Mouse (Mus musculus): ENCODE measurements around the gene Ppa2. TPM values are rescaled to one million over a fixed set of nuclear protein-coding genes. Genes with fewer than 3 reads are reported as not detected.

Ppa2 gene
- total and polyA plus RNA-seq, 2 experiments from 2014 or later = 46.9 to 146 TPM

DNA sequence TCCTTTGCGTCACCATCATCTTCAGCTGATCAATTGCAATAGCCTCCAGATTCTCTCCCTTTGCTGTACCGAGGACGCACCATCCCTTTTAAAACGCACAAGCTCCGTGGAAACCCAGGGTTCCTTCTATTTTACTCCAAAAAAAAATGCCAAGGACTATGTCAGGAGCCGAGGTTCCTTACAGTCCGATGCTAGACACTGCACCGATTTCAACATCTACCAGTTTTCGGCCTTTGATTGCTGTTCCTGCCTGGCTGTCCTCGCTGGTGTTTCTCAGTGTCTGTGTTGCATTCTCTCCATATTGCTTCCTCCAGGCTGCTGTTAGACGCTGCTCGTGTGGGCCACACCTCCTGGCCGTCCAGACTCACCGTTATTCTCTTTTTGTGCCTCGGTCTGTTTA is 8.7 kb downstream of the Ppa2 start:
- H3K36me3 ChIP-seq (replicated peaks; ENCODE audit: control insufficient read depth, insufficient read depth, low read length) = no peaks in the 10 kb centered on the region
- H3K9ac ChIP-seq (replicated peaks; ENCODE audit: low read depth, low read length) = no peak overlapping the region
- H3K27me3 ChIP-seq (ENCODE audit: control insufficient read depth, insufficient read depth, low read length) = no peaks in the 10 kb centered on the region
- no peak overlapping the region for H3K4me2 ChIP-seq (ENCODE audit: low read depth, low read length)
- H3K4me1 ChIP-seq (ENCODE audit: control insufficient read depth, insufficient read depth) = no peaks in the 10 kb centered on the region
- H3K27ac ChIP-seq (ENCODE audit: low read depth) = no peak overlapping the region
- DNase-seq (ENCODE audit: low spot score) (no peak), ATAC-seq (ENCODE audit: insufficient read depth, low read depth) (no peak)
- whole genome bisulfite sequencing = 73% methylated on average over 15 of the region's 15 CpGs
- TF ChIP-seq CTCF (IDR thresholded peaks at IDR 0.05; ENCODE audit: low read depth) (no peak), EP300 (IDR thresholded peaks at IDR 0.05; ENCODE audit: low read depth) (no peak)
- no peaks in the 10 kb centered on the region for H3K9me3 ChIP-seq (replicated peaks; ENCODE audit: control insufficient read depth, low read length)
- H3K4me3 ChIP-seq (ENCODE audit: low read depth, low read length) = no peak overlapping the region

DNA sequence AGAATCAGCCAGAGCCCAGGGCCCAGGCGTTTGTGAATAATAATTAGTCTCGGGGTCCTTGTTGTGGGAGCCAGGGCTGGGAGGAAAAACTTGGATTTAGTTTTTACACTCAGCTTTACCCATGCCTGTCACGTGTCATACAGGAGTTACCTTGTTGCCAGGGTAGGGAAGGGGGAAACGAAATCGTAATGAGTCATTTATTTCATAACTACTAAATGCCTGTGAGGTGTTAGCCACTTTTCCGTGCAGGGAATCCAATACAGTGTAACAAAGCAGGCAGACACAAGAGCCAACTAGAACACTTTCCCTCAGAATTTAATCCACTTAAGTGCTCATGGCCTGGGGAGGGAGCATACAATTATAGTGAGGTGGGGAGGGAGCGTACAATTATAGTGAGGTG is 9.9 kb downstream of the Ppa2 start:
- DNase-seq (ENCODE audit: low spot score) (no peak), ATAC-seq (ENCODE audit: insufficient read depth, low read depth) (no peak)
- H3K9ac ChIP-seq (replicated peaks; ENCODE audit: low read depth, low read length) = no peak overlapping the region
- H3K4me2 ChIP-seq (ENCODE audit: low read depth, low read length) = no peak overlapping the region
- TF ChIP-seq EP300 (IDR thresholded peaks at IDR 0.05; ENCODE audit: low read depth) (no peak), CTCF (IDR thresholded peaks at IDR 0.05; ENCODE audit: low read depth) (no peak)
- no peaks in the 10 kb centered on the region for H3K27me3 ChIP-seq (ENCODE audit: control insufficient read depth, insufficient read depth, low read length)
- no peak overlapping the region for H3K27ac ChIP-seq (ENCODE audit: low read depth)
- 90% methylated on average over 7 of the region's 7 CpGs for WGBS
- H3K9me3 ChIP-seq (replicated peaks; ENCODE audit: control insufficient read depth, low read length) = no peaks in the 10 kb centered on the region
- H3K4me3 ChIP-seq (ENCODE audit: low read depth, low read length) = no peak overlapping the region
- H3K36me3 ChIP-seq (replicated peaks; ENCODE audit: control insufficient read depth, insufficient read depth, low read length) = no peaks in the 10 kb centered on the region
- H3K4me1 ChIP-seq (ENCODE audit: control insufficient read depth, insufficient read depth) = no peaks in the 10 kb centered on the region

- DNase-seq (ENCODE audit: low spot score) = no peak
- Histone ChIP-seq H3K4me1 (ENCODE audit: control insufficient read depth, insufficient read depth) (no peaks in the 10 kb centered on the region), H3K27ac (ENCODE audit: low read depth) (no peak overlapping the region), H3K4me2 (ENCODE audit: low read depth, low read length) (no peak overlapping the region), H3K27me3 (ENCODE audit: control insufficient read depth, insufficient read depth, low read length) (no peaks in the 10 kb centered on the region), H3K9me3 (replicated peaks; ENCODE audit: control insufficient read depth, low read length) (no peaks in the 10 kb centered on the region), H3K36me3 (replicated peaks; ENCODE audit: control insufficient read depth, insufficient read depth, low read length) (no peaks in the 10 kb centered on the region), H3K4me3 (ENCODE audit: low read depth, low read length) (no peak overlapping the region), H3K9ac (replicated peaks; ENCODE audit: low read depth, low read length) (no peak overlapping the region)
- 96% methylated on average over 6 of the region's 6 CpGs for WGBS
- no peak for ATAC-seq (ENCODE audit: insufficient read depth, low read depth)
- no peak for TF ChIP-seq CTCF (IDR thresholded peaks at IDR 0.05; ENCODE audit: low read depth)
- TF ChIP-seq EP300 (IDR thresholded peaks at IDR 0.05; ENCODE audit: low read depth) = no peak
Measured at GRCm38 (mm10) chr3:133320313-133320712, 10.4 kb downstream of the Ppa2 start.

GRCm38 (mm10) chr3:133321928-133322327 is 12.0 kb downstream of the Ppa2 start:
- Histone ChIP-seq H3K27me3 (ENCODE audit: control insufficient read depth, insufficient read depth, low read length) (no peaks in the 10 kb centered on the region), H3K4me1 (ENCODE audit: control insufficient read depth, insufficient read depth) (no peaks in the 10 kb centered on the region), H3K4me3 (ENCODE audit: low read depth, low read length) (no peak overlapping the region), H3K9me3 (replicated peaks; ENCODE audit: control insufficient read depth, low read length) (no peaks in the 10 kb centered on the region), H3K27ac (ENCODE audit: low read depth) (no peak overlapping the region), H3K9ac (replicated peaks; ENCODE audit: low read depth, low read length) (no peak overlapping the region), H3K4me2 (ENCODE audit: low read depth, low read length) (no peak overlapping the region), H3K36me3 (replicated peaks; ENCODE audit: control insufficient read depth, insufficient read depth, low read length) (no peaks in the 10 kb centered on the region)
- ATAC-seq (ENCODE audit: insufficient read depth, low read depth) = no peak
- no peak for DNase-seq (ENCODE audit: low spot score)
- WGBS = 93% methylated on average over 10 of the region's 10 CpGs
- no peak for TF ChIP-seq EP300 (IDR thresholded peaks at IDR 0.05; ENCODE audit: low read depth)
- no peak for TF ChIP-seq CTCF (IDR thresholded peaks at IDR 0.05; ENCODE audit: low read depth)

GRCm38 (mm10) chr3:133322552-133322951 is 12.6 kb downstream of the Ppa2 start:
- no peaks in the 10 kb centered on the region for H3K4me1 ChIP-seq (ENCODE audit: control insufficient read depth, insufficient read depth)
- H3K4me3 ChIP-seq (ENCODE audit: low read depth, low read length) = no peak overlapping the region
- no peaks in the 10 kb centered on the region for H3K27me3 ChIP-seq (ENCODE audit: control insufficient read depth, insufficient read depth, low read length)
- no peaks in the 10 kb centered on the region for H3K9me3 ChIP-seq (replicated peaks; ENCODE audit: control insufficient read depth, low read length)
- H3K27ac ChIP-seq (ENCODE audit: low read depth) = no peak overlapping the region
- 0 out of 2 replicates have a peak, but pooled peaks cover 3% of the 10 kb centered on the region for H3K36me3 ChIP-seq (replicated peaks; ENCODE audit: control insufficient read depth, insufficient read depth, low read length)
- H3K9ac ChIP-seq (replicated peaks; ENCODE audit: low read depth, low read length) = no peak overlapping the region
- DNase-seq (ENCODE audit: low spot score) (no peak), ATAC-seq (ENCODE audit: insufficient read depth, low read depth) (no peak)
- 66% methylated on average over 4 of the region's 4 CpGs for whole genome bisulfite sequencing
- TF ChIP-seq EP300 (IDR thresholded peaks at IDR 0.05; ENCODE audit: low read depth) = no peak
- 0 out of 2 replicates have a peak, but pooled peaks have one; percentile 17 for TF ChIP-seq CTCF (IDR thresholded peaks at IDR 0.05; ENCODE audit: low read depth)
- no peak overlapping the region for H3K4me2 ChIP-seq (ENCODE audit: low read depth, low read length)

DNA sequence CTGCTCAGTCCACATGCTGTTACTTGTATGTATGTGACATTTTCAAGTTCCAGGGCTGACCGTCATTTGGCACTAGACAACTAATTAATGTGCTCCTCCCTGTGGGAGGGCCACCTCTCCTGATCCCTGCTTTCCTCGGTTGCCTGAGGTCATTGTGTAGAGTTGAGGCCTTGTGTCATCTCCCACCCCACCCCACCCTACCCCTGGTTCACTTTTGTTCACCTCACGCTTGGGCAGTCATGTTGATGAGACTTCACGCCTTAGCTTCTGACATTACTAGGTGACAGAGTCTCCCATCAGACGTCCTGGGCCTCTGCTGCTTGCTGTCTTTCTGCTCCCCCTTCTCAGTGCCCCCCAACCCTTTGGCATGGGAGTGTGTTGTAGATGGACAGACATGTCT is 15.2 kb downstream of the Ppa2 start:
- Histone ChIP-seq H3K4me1 (ENCODE audit: control insufficient read depth, insufficient read depth) (no peaks in the 10 kb centered on the region), H3K27ac (ENCODE audit: low read depth) (no peak overlapping the region), H3K4me3 (ENCODE audit: low read depth, low read length) (no peak overlapping the region), H3K9me3 (replicated peaks; ENCODE audit: control insufficient read depth, low read length) (no peaks in the 10 kb centered on the region), H3K36me3 (replicated peaks; ENCODE audit: control insufficient read depth, insufficient read depth, low read length) (0 out of 2 replicates have a peak, but pooled peaks cover 9% of the 10 kb centered on the region), H3K9ac (replicated peaks; ENCODE audit: low read depth, low read length) (no peak overlapping the region), H3K27me3 (ENCODE audit: control insufficient read depth, insufficient read depth, low read length) (no peaks in the 10 kb centered on the region), H3K4me2 (ENCODE audit: low read depth, low read length) (no peak overlapping the region)
- no peak for TF ChIP-seq CTCF (IDR thresholded peaks at IDR 0.05; ENCODE audit: low read depth)
- TF ChIP-seq EP300 (IDR thresholded peaks at IDR 0.05; ENCODE audit: low read depth) = no peak
- WGBS = 66% methylated on average over 5 of the region's 5 CpGs
- DNase-seq (ENCODE audit: low spot score) = no peak
- ATAC-seq (ENCODE audit: insufficient read depth, low read depth) = no peak

Data from heart, postnatal 0 days (tissue).